In genomic region chr9:45682461-45682998, GRCm38 (mm10) we compare ENCODE assay signal across 17 mouse cellular contexts.
DNase-seq lines count a peak whose midpoint lies in the region; ATAC-seq and TF ChIP-seq lines count a peak whose summit lies in the region.
"Had no signal": no experiment of that assay in that cellular context is flagged by ENCODE, and none has a peak within 500 bp of the region (broad histone marks: within the 10 kb centered on the region; RNA-seq: fewer than 3 reads in every experiment).

No protein-coding gene starts in this region.

- peak; percentile 15; the same call in 1 of the 2 replicates for TF ChIP-seq CTCF in kidney, postnatal 0 days (IDR thresholded peaks at IDR 0.05; ENCODE audit: low read depth)
- TF ChIP-seq CTCF in brain, embryonic 14.5 days (IDR thresholded peaks at IDR 0.05; ENCODE audit: borderline replicate concordance, extremely low read depth, insufficient read depth, insufficient read length) = peak; percentile 39; the same call in 1 of the 2 replicates
- TF ChIP-seq CTCF in forebrain, postnatal 0 days (IDR thresholded peaks at IDR 0.05; ENCODE audit: low read depth) = peak; percentile 43; the same call in 1 of the 2 replicates

- peaks cover 5% of the 10 kb centered on the region for H3K4me1 ChIP-seq in kidney, postnatal 0 days (replicated peaks; ENCODE audit: insufficient read depth, low read length)
- peaks cover 14% of the 10 kb centered on the region for H3K4me1 ChIP-seq in kidney, embryonic 15.5 days
- H3K4me1 ChIP-seq in forebrain, postnatal 0 days (ENCODE audit: insufficient read depth) = peaks cover 24% of the 10 kb centered on the region
- peaks cover 16% of the 10 kb centered on the region for H3K4me1 ChIP-seq in midbrain, embryonic 16.5 days (ENCODE audit: control insufficient read depth, insufficient read depth, low read length)

- TF ChIP-seq POLR2A in brain, embryonic 14.5 days (IDR thresholded peaks at IDR 0.05; ENCODE audit: borderline replicate concordance, extremely low read depth, insufficient read depth, insufficient read length, poor library complexity, severe bottlenecking) = no peak

- H3K36me3 ChIP-seq in kidney, postnatal 0 days (ENCODE audit: insufficient read depth, low read length) = no peaks in the 10 kb centered on the region
- H3K36me3 ChIP-seq in kidney, embryonic 15.5 days = no peaks in the 10 kb centered on the region
- peaks cover 36% of the 10 kb centered on the region for H3K36me3 ChIP-seq in forebrain, postnatal 0 days (ENCODE audit: insufficient read depth)
- H3K36me3 ChIP-seq in midbrain, embryonic 16.5 days (ENCODE audit: control insufficient read depth, insufficient read depth, low read length) = no peaks in the 10 kb centered on the region
- H3K36me3 ChIP-seq: G1E; liver, embryonic 13.5 days; lung, embryonic 15.5 days; stomach, embryonic 15.5 days had no signal

- H3K4me2 ChIP-seq in kidney, postnatal 0 days (ENCODE audit: low read length) = no peak overlapping the region
- H3K4me2 ChIP-seq in kidney, embryonic 15.5 days = no peak overlapping the region
- no peak overlapping the region for H3K4me2 ChIP-seq in forebrain, postnatal 0 days (ENCODE audit: low read depth)
- no peak overlapping the region for H3K4me2 ChIP-seq in midbrain, embryonic 16.5 days (ENCODE audit: low read length)
- H3K4me2 ChIP-seq: liver, embryonic 13.5 days; lung, embryonic 15.5 days; stomach, embryonic 15.5 days had no signal

- intact Hi-C loops in heart, postnatal 36 days (cut with DNase I) = no loop called here

- 52% methylated on average over 11 of the region's 11 CpGs for WGBS in kidney, postnatal 0 days
- 47% methylated on average over 11 of the region's 11 CpGs for WGBS in kidney, embryonic 15.5 days
- WGBS in forebrain, postnatal 0 days = 52% methylated on average over 11 of the region's 11 CpGs
- WGBS in midbrain, embryonic 16.5 days = 46% methylated on average over 11 of the region's 11 CpGs

- no peak overlapping the region for H3K9ac ChIP-seq in kidney, postnatal 0 days (ENCODE audit: low read depth, low read length)
- H3K9ac ChIP-seq in kidney, embryonic 15.5 days = no peak overlapping the region
- H3K9ac ChIP-seq in forebrain, postnatal 0 days = no peak overlapping the region
- H3K9ac ChIP-seq in midbrain, embryonic 16.5 days (ENCODE audit: low read depth, low read length) = no peak overlapping the region
- H3K9ac ChIP-seq: liver, embryonic 13.5 days; lung, embryonic 15.5 days; stomach, embryonic 15.5 days had no signal

- H3K27me3 ChIP-seq in kidney, postnatal 0 days (ENCODE audit: insufficient read depth, low read length) = no peaks in the 10 kb centered on the region
- no peaks in the 10 kb centered on the region for H3K27me3 ChIP-seq in kidney, embryonic 15.5 days
- no peaks in the 10 kb centered on the region for H3K27me3 ChIP-seq in forebrain, postnatal 0 days (ENCODE audit: insufficient read depth, low read length)
- H3K27me3 ChIP-seq in midbrain, embryonic 16.5 days (ENCODE audit: control insufficient read depth, insufficient read depth, low read depth, low read length) = no peaks in the 10 kb centered on the region
- H3K27me3 ChIP-seq: liver, embryonic 13.5 days; lung, embryonic 15.5 days; stomach, embryonic 15.5 days had no signal

- no peak overlapping the region for H3K27ac ChIP-seq in kidney, postnatal 0 days
- H3K27ac ChIP-seq in kidney, embryonic 15.5 days = no peak overlapping the region
- H3K27ac ChIP-seq in forebrain, postnatal 0 days (ENCODE audit: low read depth, low read length) = no peak overlapping the region
- peak overlapping the region; percentile 38; the same call in 1 of the 2 replicates for H3K27ac ChIP-seq in midbrain, embryonic 16.5 days (ENCODE audit: low read length)
- H3K27ac ChIP-seq: liver, embryonic 13.5 days; lung, embryonic 15.5 days; stomach, embryonic 15.5 days had no signal

- no peaks in the 10 kb centered on the region for H3K9me3 ChIP-seq in kidney, postnatal 0 days (replicated peaks; ENCODE audit: low read length)
- no peaks in the 10 kb centered on the region for H3K9me3 ChIP-seq in kidney, embryonic 15.5 days (replicated peaks)
- H3K9me3 ChIP-seq in forebrain, postnatal 0 days (ENCODE audit: low read length) = no peaks in the 10 kb centered on the region
- no peaks in the 10 kb centered on the region for H3K9me3 ChIP-seq in midbrain, embryonic 16.5 days (replicated peaks; ENCODE audit: control insufficient read depth, low read length, poor library complexity, severe bottlenecking)
- H3K9me3 ChIP-seq: G1E; liver, embryonic 13.5 days; lung, embryonic 15.5 days; stomach, embryonic 15.5 days had no signal

- no peak for DNase-seq in kidney, postnatal 0 days (ENCODE audit: low spot score)
- DNase-seq in brain, embryonic 14.5 days (ENCODE audit: low read depth) = peak; percentile 49
- no peak for DNase-seq in forebrain, postnatal 0 days
- DNase-seq in heart, postnatal 36 days = no peak
- DNase-seq: cerebellum, postnatal 25 days; gastrocnemius, postnatal 10 days; heart, adult 18-20 months; liver, embryonic 13.5 days; thymus, postnatal 25 days had no signal

- H3K4me3 ChIP-seq in kidney, postnatal 0 days (replicated peaks; ENCODE audit: low read depth, low read length) = no peak overlapping the region
- no peak overlapping the region for H3K4me3 ChIP-seq in kidney, embryonic 15.5 days (replicated peaks)
- no peak overlapping the region for H3K4me3 ChIP-seq in forebrain, postnatal 0 days (ENCODE audit: low read depth, low read length)
- no peak overlapping the region for H3K4me3 ChIP-seq in midbrain, embryonic 16.5 days (ENCODE audit: low read depth, low read length)
- H3K4me3 ChIP-seq: liver, embryonic 13.5 days; lung, embryonic 15.5 days; myocyte; stomach, embryonic 15.5 days had no signal

- no peak for ATAC-seq in kidney, postnatal 0 days (replicated peaks; ENCODE audit: low FRiP score, low read depth)
- ATAC-seq in kidney, embryonic 15.5 days (replicated peaks; ENCODE audit: low FRiP score) = no peak
- ATAC-seq in forebrain, postnatal 0 days = no peak
- no peak for ATAC-seq in midbrain, embryonic 16.5 days
- no peak for ATAC-seq in monocyte, adult 5-6 weeks (replicated peaks; ENCODE audit: insufficient number of reproducible peaks, low FRiP score, low TSS enrichment, poor library complexity, severe bottlenecking)
- ATAC-seq: CD4-positive, CD25-positive, alpha-beta regulatory T cell, adult 4 months had no signal
